Mouse (Mus musculus): ENCODE results near the gene Spata13. TPM values are rescaled to one million over a fixed set of nuclear protein-coding genes. Genes with fewer than 3 reads are reported as not detected.

Spata13 gene
- total and polyA plus RNA-seq, 3 experiments: 0.39 to 1.5 TPM; not detected in 1

GRCm38 (mm10) chr14:60704510-60704909, 70.7 kb downstream of the Spata13 start:
- Histone ChIP-seq H3K9me3 (replicated peaks; ENCODE audit: insufficient read depth, low read length) (no peaks in the 10 kb centered on the region), H3K79me2 (ENCODE audit: control insufficient read depth, insufficient read depth, low read length, poor library complexity) (no peaks in the 10 kb centered on the region), H3K9ac (ENCODE audit: control insufficient read depth, low read depth, low read length, poor library complexity, severe bottlenecking) (peak overlapping the region; percentile 25; the same call in 1 of the 2 replicates), H3K27ac (ENCODE audit: control insufficient read depth, low read depth, low read length) (no peak overlapping the region), H3K4me3 (ENCODE audit: control insufficient read depth in 1 of 2, insufficient read depth in 1 of 2, low read depth in 2 of 2, low read length in 2 of 2) (no peak overlapping the region; a peak in 1 of 4 replicates), H3K36me3 (ENCODE audit: control insufficient read depth in 1 of 2, insufficient read depth in 2 of 2, low read length in 2 of 2) (peaks cover 0 to 8% of the 10 kb centered on the region in 2 experiments; a peak in 2 of 4 replicates), H3K27me3 (ENCODE audit: control insufficient read depth in 1 of 2, insufficient read depth in 2 of 2, low read length in 2 of 2) (no peaks in the 10 kb centered on the region), H3K4me1 (ENCODE audit: control insufficient read depth in 1 of 2, insufficient read depth in 2 of 2, low read length in 2 of 2) (peaks cover 0 to 12% of the 10 kb centered on the region in 2 experiments; a peak in 2 of 4 replicates)
- TF ChIP-seq ETS1 (IDR thresholded peaks at IDR 0.05; ENCODE audit: low read depth, low read length) (peak; percentile 80), GATA1 (IDR thresholded peaks at IDR 0.05; ENCODE audit: low read depth, low read length) (peak; percentile 63; the same call in 1 of the 2 replicates), POLR2A (IDR thresholded peaks at IDR 0.05; ENCODE audit: control insufficient read depth in 1 of 2, insufficient read depth in 1 of 2, low read depth in 1 of 2, low read length in 2 of 2, poor library complexity in 1 of 2) (no peak), HCFC1 (IDR thresholded peaks at IDR 0.05; ENCODE audit: low read depth, low read length) (0 out of 2 replicates have a peak, but pooled peaks have one; percentile 18), TCF12 (IDR thresholded peaks at IDR 0.05; ENCODE audit: low read depth, low read length) (peak; percentile 59; the same call in 1 of the 2 replicates), UBTF (IDR thresholded peaks at IDR 0.05; ENCODE audit: borderline replicate concordance, insufficient read depth, low read depth, low read length) (no peak), SIN3A (IDR thresholded peaks at IDR 0.05; ENCODE audit: low read length) (0 out of 2 replicates have a peak, but pooled peaks have one; percentile 27), EP300 (IDR thresholded peaks at IDR 0.05; ENCODE audit: low read depth in 1 of 2, low read length in 2 of 2) (peak; percentile 38 to 48; a peak in 2 of 4 replicates)
- peak; percentile 61 for DNase-seq (ENCODE audit: low read depth, low spot score)

GRCm38 (mm10) chr14:60704961-60705360, 71.2 kb downstream of the Spata13 start:
- peaks cover 0 to 8% of the 10 kb centered on the region in 2 experiments; a peak in 2 of 4 replicates for H3K36me3 ChIP-seq (ENCODE audit: control insufficient read depth in 1 of 2, insufficient read depth in 2 of 2, low read length in 2 of 2)
- peaks cover 0 to 12% of the 10 kb centered on the region in 2 experiments; a peak in 2 of 4 replicates for H3K4me1 ChIP-seq (ENCODE audit: control insufficient read depth in 1 of 2, insufficient read depth in 2 of 2, low read length in 2 of 2)
- TF ChIP-seq MAFK (IDR thresholded peaks at IDR 0.05; ENCODE audit: borderline replicate concordance, low read depth, low read length): peak; percentile 85
- TF ChIP-seq ELF1 (IDR thresholded peaks at IDR 0.05; ENCODE audit: low read depth, low read length): no peak
- no peaks in the 10 kb centered on the region for H3K79me2 ChIP-seq (ENCODE audit: control insufficient read depth, insufficient read depth, low read length, poor library complexity)
- peak; percentile 34 for DNase-seq (ENCODE audit: low read depth, low spot score)
- H3K9ac ChIP-seq (ENCODE audit: control insufficient read depth, low read depth, low read length, poor library complexity, severe bottlenecking): no peak overlapping the region
- no peak overlapping the region; a peak in 1 of 4 replicates for H3K4me3 ChIP-seq (ENCODE audit: control insufficient read depth in 1 of 2, insufficient read depth in 1 of 2, low read depth in 2 of 2, low read length in 2 of 2)
- H3K27me3 ChIP-seq (ENCODE audit: control insufficient read depth in 1 of 2, insufficient read depth in 2 of 2, low read length in 2 of 2): no peaks in the 10 kb centered on the region
- no peaks in the 10 kb centered on the region for H3K9me3 ChIP-seq (replicated peaks; ENCODE audit: insufficient read depth, low read length)
- no peak overlapping the region for H3K27ac ChIP-seq (ENCODE audit: control insufficient read depth, low read depth, low read length)

GRCm38 (mm10) chr14:60709192-60709591, 75.4 kb downstream of the Spata13 start:
- DNase-seq (ENCODE audit: low read depth, low spot score): no peak
- no peaks in the 10 kb centered on the region for H3K27me3 ChIP-seq (ENCODE audit: control insufficient read depth in 1 of 2, insufficient read depth in 2 of 2, low read length in 2 of 2)
- TF ChIP-seq UBTF (IDR thresholded peaks at IDR 0.05; ENCODE audit: borderline replicate concordance, insufficient read depth, low read depth, low read length): no peak
- no peak for TF ChIP-seq GABPA (IDR thresholded peaks at IDR 0.05; ENCODE audit: low read depth, low read length)
- TF ChIP-seq BHLHE40 (IDR thresholded peaks at IDR 0.05; ENCODE audit: borderline replicate concordance, low read depth, low read length): no peak
- no peak for TF ChIP-seq ZKSCAN1 (IDR thresholded peaks at IDR 0.05; ENCODE audit: low read depth, low read length)
- no peak for TF ChIP-seq MAFK (IDR thresholded peaks at IDR 0.05; ENCODE audit: borderline replicate concordance, low read depth, low read length)
- TF ChIP-seq ELF1 (IDR thresholded peaks at IDR 0.05; ENCODE audit: low read depth, low read length): no peak
- no peak for TF ChIP-seq ZMIZ1 (IDR thresholded peaks at IDR 0.05; ENCODE audit: low read depth, low read length)
- no peak for TF ChIP-seq MXI1 (IDR thresholded peaks at IDR 0.05; ENCODE audit: low read depth, low read length)
- TF ChIP-seq MYC (IDR thresholded peaks at IDR 0.05; ENCODE audit: low read depth, low read length): no peak
- TF ChIP-seq NELFE (IDR thresholded peaks at IDR 0.05; ENCODE audit: low read depth, low read length): no peak
- no peak for TF ChIP-seq USF1 (IDR thresholded peaks at IDR 0.05; ENCODE audit: low read depth, low read length)
- no peak for TF ChIP-seq RCOR1 (IDR thresholded peaks at IDR 0.05; ENCODE audit: low read depth, low read length)
- TF ChIP-seq MAX (IDR thresholded peaks at IDR 0.05; ENCODE audit: low read length): no peak
- TF ChIP-seq ZNF384 (IDR thresholded peaks at IDR 0.05; ENCODE audit: low read depth, low read length): no peak
- TF ChIP-seq MEF2A (IDR thresholded peaks at IDR 0.05; ENCODE audit: extremely low read depth, insufficient replicate concordance, low read depth, low read length, poor library complexity, severe bottlenecking): no peak
- no peak for TF ChIP-seq CHD1 (IDR thresholded peaks at IDR 0.05; ENCODE audit: low read depth, low read length)
- no peak for TF ChIP-seq NRF1 (IDR thresholded peaks at IDR 0.05; ENCODE audit: insufficient read depth, low read depth, low read length, poor library complexity, severe bottlenecking)
- TF ChIP-seq SIN3A (IDR thresholded peaks at IDR 0.05; ENCODE audit: low read length): no peak

More at GRCm38 (mm10) chr14:60709192-60709591, 75.4 kb downstream of the Spata13 start:
- Histone ChIP-seq H3K36me3 (ENCODE audit: control insufficient read depth in 1 of 2, insufficient read depth in 2 of 2, low read length in 2 of 2) (peaks cover 0 to 8% of the 10 kb centered on the region in 2 experiments; a peak in 2 of 4 replicates), H3K27ac (ENCODE audit: control insufficient read depth, low read depth, low read length) (no peak overlapping the region), H3K4me1 (ENCODE audit: control insufficient read depth in 1 of 2, insufficient read depth in 2 of 2, low read length in 2 of 2) (peaks cover 0 to 12% of the 10 kb centered on the region in 2 experiments; a peak in 2 of 4 replicates), H3K9ac (ENCODE audit: control insufficient read depth, low read depth, low read length, poor library complexity, severe bottlenecking) (no peak overlapping the region), H3K9me3 (replicated peaks; ENCODE audit: insufficient read depth, low read length) (no peaks in the 10 kb centered on the region), H3K79me2 (ENCODE audit: control insufficient read depth, insufficient read depth, low read length, poor library complexity) (no peaks in the 10 kb centered on the region), H3K4me3 (ENCODE audit: control insufficient read depth in 1 of 2, insufficient read depth in 1 of 2, low read depth in 2 of 2, low read length in 2 of 2) (no peak overlapping the region)

Measured in MEL (cell line).